In the genomic region with DNA sequence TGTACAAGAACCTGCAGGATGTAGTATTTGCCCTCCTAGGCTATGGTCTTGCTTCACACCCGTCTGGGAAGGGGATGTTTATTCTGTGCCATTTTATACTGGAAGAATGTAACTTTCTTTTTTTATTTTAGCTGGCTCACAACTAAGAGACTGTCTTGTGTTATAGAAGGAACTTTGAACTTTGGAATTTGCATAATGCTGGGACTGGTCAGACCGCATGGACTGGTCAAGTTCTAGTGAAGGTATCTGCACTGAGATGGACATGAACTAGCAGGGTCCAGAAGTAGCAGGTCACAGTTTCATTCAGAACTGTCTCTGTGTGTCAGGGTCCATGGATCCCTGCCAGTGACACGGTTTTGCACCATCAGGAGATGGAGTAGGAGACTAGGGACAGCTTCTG, we compare ENCODE assay signal across 27 mouse cellular contexts. TPM values are rescaled to one million over a fixed set of nuclear protein-coding genes. Genes with fewer than 3 reads are reported as not detected.
DNase-seq lines count a peak whose midpoint lies in the region; ATAC-seq and TF ChIP-seq lines count a peak whose summit lies in the region.
"Had no signal": no experiment of that assay in that cellular context is flagged by ENCODE, and none has a peak within 500 bp of the region (broad histone marks: within the 10 kb centered on the region; RNA-seq: fewer than 3 reads in every experiment).

No protein-coding gene starts in this region.

- H3K27ac ChIP-seq in heart, embryonic 13.5 days (replicated peaks) = peak overlapping the region; percentile 39; the same call in 1 of the 2 replicates
- H3K27ac ChIP-seq in heart, postnatal 0 days (ENCODE audit: low read depth) = peak overlapping the region; percentile 7; the same call in 1 of the 2 replicates
- H3K27ac ChIP-seq in intestine, embryonic 16.5 days (ENCODE audit: low read length) = no peak overlapping the region
- no peak overlapping the region for H3K27ac ChIP-seq in stomach, embryonic 15.5 days
- H3K27ac ChIP-seq in forebrain, embryonic 15.5 days (replicated peaks) = no peak overlapping the region
- H3K27ac ChIP-seq: embryonic facial prominence, embryonic 12.5 days; forebrain, embryonic 12.5 days; hindbrain, embryonic 12.5 days had no signal

- peaks cover 31% of the 10 kb centered on the region for H3K36me3 ChIP-seq in heart, embryonic 13.5 days
- peaks cover 18% of the 10 kb centered on the region; the same call in 1 of the 2 replicates for H3K36me3 ChIP-seq in heart, postnatal 0 days (replicated peaks; ENCODE audit: control insufficient read depth, insufficient read depth, low read length)
- no peaks in the 10 kb centered on the region for H3K36me3 ChIP-seq in intestine, embryonic 16.5 days (ENCODE audit: control insufficient read depth, insufficient read depth, low read length)
- no peaks in the 10 kb centered on the region for H3K36me3 ChIP-seq in stomach, embryonic 15.5 days
- peaks cover 23% of the 10 kb centered on the region for H3K36me3 ChIP-seq in forebrain, embryonic 15.5 days

- H3K9ac ChIP-seq in heart, embryonic 13.5 days = no peak overlapping the region
- H3K9ac ChIP-seq in heart, postnatal 0 days (replicated peaks; ENCODE audit: low read depth, low read length) = no peak overlapping the region
- H3K9ac ChIP-seq in intestine, embryonic 16.5 days (ENCODE audit: low read depth, low read length) = no peak overlapping the region
- no peak overlapping the region for H3K9ac ChIP-seq in stomach, embryonic 15.5 days
- H3K9ac ChIP-seq in forebrain, embryonic 15.5 days (replicated peaks) = no peak overlapping the region
- H3K9ac ChIP-seq: embryonic facial prominence, embryonic 12.5 days; forebrain, embryonic 12.5 days; forebrain, postnatal 0 days; hindbrain, embryonic 12.5 days had no signal

- no peak for ATAC-seq in heart, embryonic 13.5 days (ENCODE audit: extremely low read depth, insufficient number of reproducible peaks, low FRiP score, low TSS enrichment)
- no peak for ATAC-seq in heart, postnatal 0 days (ENCODE audit: insufficient read depth, low read depth)
- peak; percentile 48; the same call in 1 of the 2 replicates for ATAC-seq in intestine, embryonic 16.5 days
- ATAC-seq in stomach, embryonic 15.5 days (ENCODE audit: insufficient read depth, low FRiP score, low read depth) = 0 out of 2 replicates have a peak, but pooled peaks have one; percentile 14
- no peak for ATAC-seq in forebrain, embryonic 15.5 days (replicated peaks)
- ATAC-seq: forebrain, postnatal 0 days; hindbrain, embryonic 16.5 days; inflammation-experienced regulatory T-cells, adult 6 months had no signal

- TF ChIP-seq CTCF in heart, postnatal 0 days (IDR thresholded peaks at IDR 0.05; ENCODE audit: low read depth) = no peak

- H3K4me2 ChIP-seq in heart, embryonic 13.5 days = no peak overlapping the region
- H3K4me2 ChIP-seq in heart, postnatal 0 days (ENCODE audit: low read depth, low read length) = no peak overlapping the region
- no peak overlapping the region for H3K4me2 ChIP-seq in intestine, embryonic 16.5 days (ENCODE audit: low read depth, low read length)
- H3K4me2 ChIP-seq in stomach, embryonic 15.5 days = no peak overlapping the region
- no peak overlapping the region for H3K4me2 ChIP-seq in forebrain, embryonic 15.5 days (replicated peaks)
- H3K4me2 ChIP-seq: embryonic facial prominence, embryonic 12.5 days; forebrain, embryonic 12.5 days; hindbrain, embryonic 12.5 days had no signal

- TF ChIP-seq EP300 in heart, postnatal 0 days (IDR thresholded peaks at IDR 0.05; ENCODE audit: low read depth) = no peak

- WGBS in heart, embryonic 13.5 days = 82% methylated on average over 3 of the region's 3 CpGs
- WGBS in heart, postnatal 0 days = 76% methylated on average over 3 of the region's 3 CpGs
- 77% methylated on average over 3 of the region's 3 CpGs for WGBS in intestine, embryonic 16.5 days
- 68% methylated on average over 3 of the region's 3 CpGs for WGBS in stomach, embryonic 15.5 days
- WGBS in forebrain, embryonic 15.5 days = 82% methylated on average over 3 of the region's 3 CpGs

- H3K4me3 ChIP-seq in heart, embryonic 13.5 days = no peak overlapping the region
- H3K4me3 ChIP-seq in heart, postnatal 0 days (ENCODE audit: low read depth, low read length) = no peak overlapping the region
- no peak overlapping the region for H3K4me3 ChIP-seq in intestine, embryonic 16.5 days (ENCODE audit: low read length)
- no peak overlapping the region for H3K4me3 ChIP-seq in stomach, embryonic 15.5 days (replicated peaks)
- no peak overlapping the region for H3K4me3 ChIP-seq in forebrain, embryonic 15.5 days
- H3K4me3 ChIP-seq: embryonic facial prominence, embryonic 12.5 days; forebrain, embryonic 12.5 days; hindbrain, embryonic 12.5 days had no signal

- no peaks in the 10 kb centered on the region for H3K9me3 ChIP-seq in heart, embryonic 13.5 days
- H3K9me3 ChIP-seq in heart, postnatal 0 days (replicated peaks; ENCODE audit: control insufficient read depth, low read length) = no peaks in the 10 kb centered on the region
- no peaks in the 10 kb centered on the region for H3K9me3 ChIP-seq in intestine, embryonic 16.5 days (ENCODE audit: control insufficient read depth, low read length)
- H3K9me3 ChIP-seq in stomach, embryonic 15.5 days = no peaks in the 10 kb centered on the region
- H3K9me3 ChIP-seq in forebrain, embryonic 15.5 days = no peaks in the 10 kb centered on the region
- H3K9me3 ChIP-seq: embryonic facial prominence, embryonic 12.5 days; forebrain, embryonic 12.5 days; hindbrain, embryonic 12.5 days had no signal

- no peaks in the 10 kb centered on the region for H3K27me3 ChIP-seq in heart, embryonic 13.5 days (replicated peaks)
- H3K27me3 ChIP-seq in heart, postnatal 0 days (ENCODE audit: control insufficient read depth, insufficient read depth, low read length) = no peaks in the 10 kb centered on the region
- no peaks in the 10 kb centered on the region for H3K27me3 ChIP-seq in intestine, embryonic 16.5 days (replicated peaks; ENCODE audit: control insufficient read depth, insufficient read depth, low read length)
- no peaks in the 10 kb centered on the region for H3K27me3 ChIP-seq in stomach, embryonic 15.5 days (replicated peaks)
- no peaks in the 10 kb centered on the region for H3K27me3 ChIP-seq in forebrain, embryonic 15.5 days
- H3K27me3 ChIP-seq: embryonic facial prominence, embryonic 12.5 days; forebrain, embryonic 12.5 days; hindbrain, embryonic 12.5 days had no signal

- peaks cover 14% of the 10 kb centered on the region for H3K4me1 ChIP-seq in heart, embryonic 13.5 days
- no peaks in the 10 kb centered on the region for H3K4me1 ChIP-seq in heart, postnatal 0 days (ENCODE audit: control insufficient read depth, insufficient read depth)
- no peaks in the 10 kb centered on the region for H3K4me1 ChIP-seq in intestine, embryonic 16.5 days (ENCODE audit: control insufficient read depth, insufficient read depth, low read length)
- no peaks in the 10 kb centered on the region for H3K4me1 ChIP-seq in stomach, embryonic 15.5 days
- H3K4me1 ChIP-seq in forebrain, embryonic 15.5 days = no peaks in the 10 kb centered on the region
- H3K4me1 ChIP-seq: embryonic facial prominence, embryonic 12.5 days; forebrain, embryonic 12.5 days; hindbrain, embryonic 12.5 days had no signal

- intact Hi-C loops in heart, postnatal 36 days (cut with DNase I) = no loop called here
- intact Hi-C loops in left cerebral cortex, postnatal 4 days (cut with DNase I) = no loop called here

- DNase-seq in heart, adult 8-10 months (ENCODE audit: low spot score) = no peak
- no peak for DNase-seq in heart, postnatal 0 days (ENCODE audit: low spot score)
- no peak for DNase-seq in heart, postnatal 36 days
- DNase-seq in left cerebral cortex, postnatal 4 days = no peak
- DNase-seq: adrenal gland, postnatal 10 days; cerebellum, adult 11 months; cerebellum, adult 8-10 months; cerebellum, postnatal 14 days; embryo, embryonic 11 days; forebrain, postnatal 0 days; gastrocnemius, postnatal 25 days; heart, postnatal 4 days; kidney, adult 2 months had no signal

RNA-seq across cellular contexts. Expression of a gene that starts 13.2 kb away (rescaled TPM):
- polyA plus RNA-seq in heart, embryonic 13.5 days (2015; fragmentation: Nextera tagmentation; extraction: Ambion mirVana) = 5.5 and 6.3 TPM in 2 replicates
- total RNA-seq in heart, adult 8-10 months (2022) = 1 to 10 TPM; 6.3 to 9.6 (median 6.7) TPM
- total RNA-seq in heart, postnatal 0 days (2014; rRNA removed; ENCODE audit: low replicate concordance) = 6.7 and 7.9 TPM in 2 replicates
- 5.1 and 6.6 TPM in 2 replicates for polyA plus RNA-seq in heart, postnatal 0 days (2015; fragmentation: Nextera tagmentation; extraction: Ambion mirVana)
- 1 to 10 TPM; 7.6 to 7.8 TPM for total RNA-seq in heart, postnatal 36 days (2021)
- polyA plus RNA-seq in intestine, embryonic 16.5 days (2015; fragmentation: Nextera tagmentation; extraction: Ambion mirVana) = 8.8 and 11.0 TPM in 2 replicates
- polyA plus RNA-seq in stomach, embryonic 15.5 days (2015; fragmentation: Nextera tagmentation; extraction: Ambion mirVana) = 8.9 and 10.2 TPM in 2 replicates
- polyA plus RNA-seq in forebrain, embryonic 15.5 days (2015; fragmentation: Nextera tagmentation; extraction: Ambion mirVana) = 10.7 and 13.4 TPM in 2 replicates
- 10 to 100 TPM; 14.0 to 15.2 TPM for total RNA-seq in left cerebral cortex, postnatal 4 days (2021)

RNA-seq across cellular contexts. Expression of a gene that starts 14.6 kb away (rescaled TPM):
- 0.13 and 0.22 TPM in 2 replicates for polyA plus RNA-seq in heart, embryonic 13.5 days (2015; fragmentation: Nextera tagmentation; extraction: Ambion mirVana)
- total RNA-seq in heart, adult 8-10 months (2022) = not detected
- not detected in 2 replicates for total RNA-seq in heart, postnatal 0 days (2014; rRNA removed; ENCODE audit: low replicate concordance)
- 0.07 and 0.18 TPM in 2 replicates for polyA plus RNA-seq in heart, postnatal 0 days (2015; fragmentation: Nextera tagmentation; extraction: Ambion mirVana)
- not detected for total RNA-seq in heart, postnatal 36 days (2021)
- 0.38 and 0.45 TPM in 2 replicates for polyA plus RNA-seq in intestine, embryonic 16.5 days (2015; fragmentation: Nextera tagmentation; extraction: Ambion mirVana)
- 4.2 and 4.5 TPM in 2 replicates for polyA plus RNA-seq in stomach, embryonic 15.5 days (2015; fragmentation: Nextera tagmentation; extraction: Ambion mirVana)
- polyA plus RNA-seq in forebrain, embryonic 15.5 days (2015; fragmentation: Nextera tagmentation; extraction: Ambion mirVana) = 0.20 and 0.59 TPM in 2 replicates
- not detected for total RNA-seq in left cerebral cortex, postnatal 4 days (2021)
- total RNA-seq: adrenal gland, postnatal 10 days; adrenal gland, postnatal 4 days; common myeloid progenitor, adult 5-6 weeks; ES-E14; gastrocnemius, adult 18-20 months; gastrocnemius, postnatal 25 days; granulocyte monocyte progenitor cell, adult 5-6 weeks; heart, postnatal 4 days had no signal
- polyA plus RNA-seq: kidney, adult 2 months had no signal

RNA-seq across cellular contexts. Expression of a gene that starts 47.0 kb away (rescaled TPM):
- 10.4 and 10.6 TPM in 2 replicates for polyA plus RNA-seq in heart, embryonic 13.5 days (2015; fragmentation: Nextera tagmentation; extraction: Ambion mirVana)
- total RNA-seq in heart, adult 8-10 months (2022) = 1 to 10 TPM; 5.0 to 7.9 (median 6.5) TPM
- 4.7 and 7.1 TPM in 2 replicates for total RNA-seq in heart, postnatal 0 days (2014; rRNA removed; ENCODE audit: low replicate concordance)
- polyA plus RNA-seq in heart, postnatal 0 days (2015; fragmentation: Nextera tagmentation; extraction: Ambion mirVana) = 8.8 and 8.9 TPM in 2 replicates
- 1 to 10 TPM; 8.2 to 10.0 TPM for total RNA-seq in heart, postnatal 36 days (2021)
- polyA plus RNA-seq in intestine, embryonic 16.5 days (2015; fragmentation: Nextera tagmentation; extraction: Ambion mirVana) = 11.4 and 11.8 TPM in 2 replicates
- polyA plus RNA-seq in stomach, embryonic 15.5 days (2015; fragmentation: Nextera tagmentation; extraction: Ambion mirVana) = 18.0 and 20.1 TPM in 2 replicates
- 19.8 and 21.0 TPM in 2 replicates for polyA plus RNA-seq in forebrain, embryonic 15.5 days (2015; fragmentation: Nextera tagmentation; extraction: Ambion mirVana)
- total RNA-seq in left cerebral cortex, postnatal 4 days (2021) = 10 to 100 TPM; 13.1 to 16.9 TPM

RNA-seq across cellular contexts. Expression of a gene that starts 54.3 kb away (rescaled TPM):
- 15.0 and 16.0 TPM in 2 replicates for polyA plus RNA-seq in heart, embryonic 13.5 days (2015; fragmentation: Nextera tagmentation; extraction: Ambion mirVana)
- total RNA-seq in heart, adult 8-10 months (2022) = 10 to 100 TPM; 14.0 to 19.0 (median 15.3) TPM
- 16.4 and 31.8 TPM in 2 replicates for total RNA-seq in heart, postnatal 0 days (2014; rRNA removed; ENCODE audit: low replicate concordance)
- 16.2 and 17.9 TPM in 2 replicates for polyA plus RNA-seq in heart, postnatal 0 days (2015; fragmentation: Nextera tagmentation; extraction: Ambion mirVana)
- 10 to 100 TPM; 18.5 to 21.1 TPM for total RNA-seq in heart, postnatal 36 days (2021)
- 28.9 and 30.2 TPM in 2 replicates for polyA plus RNA-seq in intestine, embryonic 16.5 days (2015; fragmentation: Nextera tagmentation; extraction: Ambion mirVana)
- 32.5 TPM in 2 replicates for polyA plus RNA-seq in stomach, embryonic 15.5 days (2015; fragmentation: Nextera tagmentation; extraction: Ambion mirVana)
- 7.3 and 8.5 TPM in 2 replicates for polyA plus RNA-seq in forebrain, embryonic 15.5 days (2015; fragmentation: Nextera tagmentation; extraction: Ambion mirVana)
- total RNA-seq in left cerebral cortex, postnatal 4 days (2021) = 1 to 10 TPM; 7.0 to 7.8 TPM

Comparison
In these comparisons a context has a peak if more than half of its experiments do, and no peak if none do; other contexts are left out.
1. ATAC-seq: peak in intestine, embryonic 16.5 days (single experiment) and stomach, embryonic 15.5 days (single experiment); none in heart, embryonic 13.5 days (single experiment), heart, postnatal 0 days (single experiment) and forebrain, embryonic 15.5 days (single experiment).
2. H3K27ac ChIP-seq: peak in heart, embryonic 13.5 days (single experiment) and heart, postnatal 0 days (single experiment); none in intestine, embryonic 16.5 days (single experiment), stomach, embryonic 15.5 days (single experiment) and forebrain, embryonic 15.5 days (single experiment).